11 mouse cellular contexts compared by ENCODE assay signal in the genomic region with DNA sequence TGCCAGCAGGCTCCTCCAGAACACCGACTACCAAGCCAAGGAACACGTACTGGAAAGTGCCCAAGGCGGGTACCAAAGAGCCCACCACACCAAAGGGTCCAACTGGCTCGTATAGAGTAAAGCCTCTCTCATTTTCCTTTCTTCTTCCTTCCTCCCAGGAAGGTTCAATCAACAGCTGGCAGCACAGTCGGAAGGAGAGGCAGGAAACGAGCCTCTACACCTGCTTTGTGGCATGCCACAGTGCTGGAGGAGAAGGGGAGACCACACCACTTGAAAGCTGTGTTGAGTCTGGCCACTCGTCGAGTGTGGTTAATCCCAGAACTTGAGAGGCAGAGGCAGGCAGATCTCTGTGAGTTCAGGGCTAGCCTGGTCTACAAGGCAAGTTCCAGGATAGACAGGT. TPM values are rescaled to one million over a fixed set of nuclear protein-coding genes. Genes with fewer than 3 reads are reported as not detected.
A peak's percentile ranks its signal among the peaks of the same experiment; 100 is the strongest.
DNase-seq lines count a peak whose midpoint lies in the region; ATAC-seq and TF ChIP-seq lines count a peak whose summit lies in the region.
"Had no signal": no experiment of that assay in that cellular context is flagged by ENCODE, and none has a peak within 500 bp of the region (broad histone marks: within the 10 kb centered on the region; RNA-seq: fewer than 3 reads in every experiment).

No protein-coding gene starts in this region.

- TF ChIP-seq EP300 in stomach, postnatal 0 days (optimal IDR thresholded peaks at IDR 0.05) = no peak

- TF ChIP-seq CTCF in kidney, adult 2 months (conservative IDR thresholded peaks at IDR 0.05; ENCODE audit: insufficient read depth, insufficient read length, low read depth, low read length) = no peak
- no peak for TF ChIP-seq CTCF in stomach, postnatal 0 days (IDR thresholded peaks at IDR 0.05; ENCODE audit: low read depth)

- H3K4me2 ChIP-seq in intestine, embryonic 16.5 days (ENCODE audit: low read depth, low read length) = no peak overlapping the region
- no peak overlapping the region for H3K4me2 ChIP-seq in stomach, postnatal 0 days (replicated peaks; ENCODE audit: low read depth)
- H3K4me2 ChIP-seq: midbrain, embryonic 11.5 days had no signal

- 81% methylated on average over 8 of the region's 8 CpGs for WGBS in kidney, adult 2 months
- WGBS in intestine, embryonic 16.5 days = 86% methylated on average over 8 of the region's 8 CpGs
- WGBS in stomach, postnatal 0 days = 84% methylated on average over 8 of the region's 8 CpGs

- TF ChIP-seq POLR2A in kidney, adult 2 months (IDR thresholded peaks at IDR 0.05; ENCODE audit: low read depth, low read length) = no peak

- no peaks in the 10 kb centered on the region for H3K9me3 ChIP-seq in intestine, embryonic 16.5 days (ENCODE audit: control insufficient read depth, low read length)
- no peaks in the 10 kb centered on the region for H3K9me3 ChIP-seq in stomach, postnatal 0 days (ENCODE audit: control insufficient read depth, low read length)

- H3K9ac ChIP-seq in intestine, embryonic 16.5 days (ENCODE audit: low read depth, low read length) = no peak overlapping the region
- H3K9ac ChIP-seq in stomach, postnatal 0 days (ENCODE audit: low read length) = no peak overlapping the region

- DNase-seq in kidney, adult 2 months = no peak
- DNase-seq in kidney, adult 18-20 months = no peak
- DNase-seq in thymus, postnatal 0 days (ENCODE audit: low spot score) = peak; percentile 50
- no peak for DNase-seq in thymus, postnatal 10 days (ENCODE audit: low spot score in 2 of 2)
- no peak for DNase-seq in stomach, postnatal 0 days (ENCODE audit: low spot score)
- DNase-seq in spleen, postnatal 36 days (ENCODE audit: low spot score in 2 of 2) = no peak
- no peak for DNase-seq in urinary bladder, adult 18-20 months (ENCODE audit: low spot score in 2 of 2)
- DNase-seq: adrenal gland, adult 8-10 months; cerebellum, postnatal 10 days had no signal

- no peak for ATAC-seq in intestine, embryonic 16.5 days
- ATAC-seq in stomach, postnatal 0 days (ENCODE audit: low FRiP score, low TSS enrichment) = no peak

- no peaks in the 10 kb centered on the region for H3K27me3 ChIP-seq in kidney, adult 2 months (replicated peaks; ENCODE audit: control insufficient read depth, insufficient read depth, low read length)
- H3K27me3 ChIP-seq in intestine, embryonic 16.5 days (replicated peaks; ENCODE audit: control insufficient read depth, insufficient read depth, low read length) = no peaks in the 10 kb centered on the region
- no peaks in the 10 kb centered on the region for H3K27me3 ChIP-seq in stomach, postnatal 0 days (ENCODE audit: control insufficient read depth, insufficient read depth, low read length)

- H3K36me3 ChIP-seq in kidney, adult 2 months (ENCODE audit: control insufficient read depth, insufficient read depth, low read length) = no peaks in the 10 kb centered on the region
- H3K36me3 ChIP-seq in intestine, embryonic 16.5 days (ENCODE audit: control insufficient read depth, insufficient read depth, low read length) = no peaks in the 10 kb centered on the region
- H3K36me3 ChIP-seq in stomach, postnatal 0 days (ENCODE audit: control insufficient read depth, insufficient read depth, low read length) = no peaks in the 10 kb centered on the region

- H3K27ac ChIP-seq in kidney, adult 2 months (ENCODE audit: insufficient read depth, low read depth, low read length) = peak overlapping the region; percentile 82
- peak overlapping the region; percentile 59 for H3K27ac ChIP-seq in intestine, embryonic 16.5 days (ENCODE audit: low read length)
- peak overlapping the region; percentile 71; the same call in 1 of the 2 replicates for H3K27ac ChIP-seq in stomach, postnatal 0 days (replicated peaks)

- H3K4me3 ChIP-seq in kidney, adult 2 months (ENCODE audit: insufficient read depth, low read depth, low read length) = no peak overlapping the region
- H3K4me3 ChIP-seq in intestine, embryonic 16.5 days (ENCODE audit: low read length) = no peak overlapping the region
- no peak overlapping the region for H3K4me3 ChIP-seq in stomach, postnatal 0 days (ENCODE audit: low read depth, low read length)

- H3K4me1 ChIP-seq in kidney, adult 2 months (ENCODE audit: control insufficient read depth, insufficient read depth, low read length) = no peaks in the 10 kb centered on the region; the same call in 1 of the 2 replicates
- H3K4me1 ChIP-seq in intestine, embryonic 16.5 days (ENCODE audit: control insufficient read depth, insufficient read depth, low read length) = 0 out of 2 replicates have a peak, but pooled peaks cover 3% of the 10 kb centered on the region
- H3K4me1 ChIP-seq in stomach, postnatal 0 days (replicated peaks; ENCODE audit: control insufficient read depth, insufficient read depth) = peaks cover 7% of the 10 kb centered on the region

RNA-seq across cellular contexts. Expression of gene Rfx8, which starts 7.5 kb away (rescaled TPM):
- not detected in 2 replicates for polyA plus RNA-seq in kidney, adult 2 months (2012; rRNA removed)
- polyA plus RNA-seq in thymus, postnatal 0 days (2015; fragmentation: Nextera tagmentation; extraction: Ambion mirVana) = 0.12 and 0.31 TPM in 2 replicates
- 0.18 TPM in 1 of 2 replicates, not detected in the other for polyA plus RNA-seq in intestine, embryonic 16.5 days (2015; fragmentation: Nextera tagmentation; extraction: Ambion mirVana)
- polyA plus RNA-seq in stomach, postnatal 0 days (2015; fragmentation: Nextera tagmentation; extraction: Ambion mirVana) = 0.06 and 0.21 TPM in 2 replicates
